Mouse (Mus musculus): Measurements from ENCODE around the gene Icam1. TPM values are rescaled to one million over a fixed set of nuclear protein-coding genes. Genes with fewer than 3 reads are reported as not detected.

The Icam1 gene
- polyA plus RNA-seq (2016; fragmentation: Nextera tagmentation; extraction: Ambion mirVana) = 5.0 and 5.8 TPM in 2 replicates

- Histone ChIP-seq H3K9ac (no peak within 1 kb of the TSS), H3K27ac (no peak within 1 kb of the TSS), H3K4me3 (peak within 1 kb of the TSS; percentile 9), H3K9me3 (no peaks in the 10 kb centered on the region), H3K27me3 (replicated peaks) (peaks cover 62% of the 10 kb centered on the region), H3K4me2 (replicated peaks) (peak within 1 kb of the TSS; percentile 45), H3K36me3 (no peaks in the 10 kb centered on the region), H3K4me1 (peaks cover 14% of the 10 kb centered on the region; the same call in 1 of the 2 replicates)
- ATAC-seq (ENCODE audit: low FRiP score, low read depth) = no peak
- WGBS = 0% methylated on average over 30 of the region's 30 CpGs
These were observed at the start of gene Icam1 for GRCm38 (mm10) chr9:21015571-21016130. Gene Icam1 (plus strand): TSS chr9:21015985.

DNA sequence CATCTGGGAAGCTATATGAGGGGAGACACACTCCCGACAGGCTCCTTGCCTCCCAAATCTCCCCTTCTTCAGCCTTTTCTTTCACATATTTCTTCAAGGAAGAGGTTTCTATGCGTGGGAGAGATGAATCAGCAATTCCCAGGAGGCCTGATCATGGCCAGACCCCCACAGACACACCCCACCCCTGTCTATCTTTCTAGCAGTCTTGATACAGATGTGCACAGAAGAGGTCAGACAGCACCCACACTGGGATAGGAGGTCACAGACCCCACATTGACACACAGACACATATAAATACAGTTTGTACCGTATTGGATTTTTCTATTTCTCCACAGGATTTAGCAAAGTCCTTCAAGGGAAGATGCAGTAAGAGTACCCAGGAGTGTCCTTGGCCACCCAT is 49.8 kb upstream of the Icam1 start:
- Histone ChIP-seq H3K27ac (no peak overlapping the region), H3K27me3 (replicated peaks) (no peaks in the 10 kb centered on the region), H3K4me3 (no peak overlapping the region), H3K4me1 (no peaks in the 10 kb centered on the region), H3K9ac (no peak overlapping the region), H3K36me3 (peaks cover 24% of the 10 kb centered on the region), H3K4me2 (replicated peaks) (no peak overlapping the region), H3K9me3 (no peaks in the 10 kb centered on the region)
- no peak for ATAC-seq (ENCODE audit: low FRiP score, low read depth)
- WGBS = 85% methylated on average over 3 of the region's 3 CpGs

- ATAC-seq (ENCODE audit: low FRiP score, low read depth) = no peak
- 81% methylated on average over 5 of the region's 5 CpGs for WGBS
These were observed 49.0 kb upstream of the Icam1 start for GRCm38 (mm10) chr9:20966747-20967146.

DNA sequence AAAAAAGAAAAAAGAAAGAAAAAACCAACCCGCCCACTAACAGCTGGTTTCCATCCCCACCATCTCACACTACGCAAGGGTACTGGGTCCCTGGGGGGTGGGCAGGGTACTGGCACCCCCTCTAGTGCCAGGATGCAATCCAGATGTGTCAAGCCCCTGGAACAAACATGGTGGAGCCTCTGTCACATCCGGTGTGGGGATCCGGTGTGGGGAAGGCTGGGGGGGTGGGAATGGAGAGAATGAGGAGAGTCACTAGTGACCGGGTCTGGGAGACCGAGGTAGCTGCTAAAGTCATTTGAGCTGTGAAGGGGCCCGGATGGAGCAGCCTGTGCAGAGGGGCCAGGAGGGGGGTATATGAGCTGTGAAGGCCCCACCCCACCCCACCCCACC is 44.0 kb upstream of the Icam1 start:
- 71% methylated on average over 7 of the region's 7 CpGs for WGBS
- ATAC-seq (ENCODE audit: low FRiP score, low read depth) = no peak
- no peaks in the 10 kb centered on the region for H3K9me3 ChIP-seq
- no peak overlapping the region for H3K4me3 ChIP-seq
- peak overlapping the region; percentile 50 for H3K4me2 ChIP-seq (replicated peaks)
- H3K4me1 ChIP-seq = peaks cover 27% of the 10 kb centered on the region
- H3K27me3 ChIP-seq (replicated peaks) = peaks cover 5% of the 10 kb centered on the region; the same call in 1 of the 2 replicates
- peak overlapping the region; percentile 41; the same call in 1 of the 2 replicates for H3K9ac ChIP-seq
- H3K27ac ChIP-seq = no peak overlapping the region
- peaks cover 12% of the 10 kb centered on the region for H3K36me3 ChIP-seq

More at GRCm38 (mm10) chr9:20966747-20967146, 49.0 kb upstream of the Icam1 start:
- H3K4me2 ChIP-seq (replicated peaks) = no peak overlapping the region
- no peak overlapping the region for H3K27ac ChIP-seq
- H3K9me3 ChIP-seq = no peaks in the 10 kb centered on the region
- H3K9ac ChIP-seq = no peak overlapping the region
- H3K36me3 ChIP-seq = peaks cover 24% of the 10 kb centered on the region
- H3K4me3 ChIP-seq = no peak overlapping the region
- H3K4me1 ChIP-seq = peaks cover 2% of the 10 kb centered on the region; the same call in 1 of the 2 replicates
- no peaks in the 10 kb centered on the region for H3K27me3 ChIP-seq (replicated peaks)

- peaks cover 27% of the 10 kb centered on the region for H3K4me1 ChIP-seq
- H3K4me2 ChIP-seq (replicated peaks) = peak overlapping the region; percentile 50
- H3K9ac ChIP-seq = peak overlapping the region; percentile 41
- peaks cover 9% of the 10 kb centered on the region for H3K36me3 ChIP-seq
- no peaks in the 10 kb centered on the region for H3K9me3 ChIP-seq
- 39% methylated on average over 28 of the region's 28 CpGs for WGBS
- peak overlapping the region; percentile 53; the same call in 1 of the 2 replicates for H3K27ac ChIP-seq
- ATAC-seq (ENCODE audit: low FRiP score, low read depth) = peak; percentile 27; the same call in 1 of the 2 replicates
- peaks cover 5% of the 10 kb centered on the region; the same call in 1 of the 2 replicates for H3K27me3 ChIP-seq (replicated peaks)
- H3K4me3 ChIP-seq = 0 out of 2 replicates have a peak overlapping the region, but pooled peaks have one; percentile 7
These were observed 43.4 kb upstream of the Icam1 start for GRCm38 (mm10) chr9:20972141-20972992.

GRCm38 (mm10) chr9:20973001-20973681 is 42.6 kb upstream of the Icam1 start:
- no peak overlapping the region for H3K4me3 ChIP-seq
- peak overlapping the region; percentile 53; the same call in 1 of the 2 replicates for H3K27ac ChIP-seq
- H3K4me2 ChIP-seq (replicated peaks) = peak overlapping the region; percentile 50
- H3K9ac ChIP-seq = peak overlapping the region; percentile 41; the same call in 1 of the 2 replicates
- H3K4me1 ChIP-seq = peaks cover 27% of the 10 kb centered on the region
- peaks cover 5% of the 10 kb centered on the region; the same call in 1 of the 2 replicates for H3K27me3 ChIP-seq (replicated peaks)
- peaks cover 3% of the 10 kb centered on the region; the same call in 1 of the 2 replicates for H3K36me3 ChIP-seq
- H3K9me3 ChIP-seq = no peaks in the 10 kb centered on the region
- WGBS = 80% methylated on average over 4 of the region's 4 CpGs
- ATAC-seq (ENCODE audit: low FRiP score, low read depth) = no peak; the same call in 1 of the 2 replicates

GRCm38 (mm10) chr9:20973682-20974075 is 42.1 kb upstream of the Icam1 start:
- Histone ChIP-seq H3K27ac (no peak overlapping the region), H3K4me2 (replicated peaks) (peak overlapping the region; percentile 50)

DNA sequence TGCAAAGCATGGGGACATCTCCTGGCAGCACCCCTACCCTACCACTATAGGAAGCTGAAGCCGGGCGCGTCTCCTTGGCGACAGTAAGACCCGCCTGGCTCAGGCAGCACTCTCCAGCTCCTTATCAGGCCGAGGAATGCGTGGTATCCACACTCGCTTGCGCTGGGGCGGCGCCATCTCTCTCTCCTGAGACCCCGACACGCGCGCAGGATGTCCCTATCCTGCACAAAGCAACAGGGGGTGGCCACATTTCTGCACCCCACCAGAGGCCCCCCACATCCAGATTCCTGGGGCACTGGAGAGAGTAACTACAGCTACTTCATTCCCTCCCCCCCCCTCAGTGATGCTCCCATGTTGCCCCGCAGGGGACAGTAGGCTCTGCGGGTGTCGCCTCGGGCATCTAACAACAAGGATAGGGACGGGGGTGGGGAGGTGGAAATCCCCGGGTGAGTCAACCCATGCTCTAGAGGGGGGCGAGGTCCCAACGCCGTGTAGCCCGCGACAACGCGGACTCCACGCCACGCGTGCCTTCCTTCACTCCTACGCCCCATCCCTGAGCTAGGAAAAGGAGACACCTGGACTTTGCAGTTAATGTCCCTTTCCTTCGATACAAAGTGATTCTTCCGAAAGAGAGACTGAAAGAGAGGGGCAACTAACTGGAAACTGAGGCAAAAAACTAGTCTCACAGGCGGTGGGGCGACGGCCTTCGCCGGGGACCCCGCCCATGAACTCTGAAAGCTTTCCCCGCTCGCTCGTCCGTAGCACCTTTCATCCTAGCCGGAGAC is 40.2 kb upstream of the Icam1 start:
- Histone ChIP-seq H3K27ac (no peak overlapping the region), H3K4me1 (peaks cover 27% of the 10 kb centered on the region), H3K27me3 (replicated peaks) (peaks cover 5% of the 10 kb centered on the region; the same call in 1 of the 2 replicates), H3K36me3 (no peaks in the 10 kb centered on the region), H3K4me3 (peak overlapping the region; percentile 78), H3K9ac (peak overlapping the region; percentile 72), H3K9me3 (no peaks in the 10 kb centered on the region), H3K4me2 (replicated peaks) (peak overlapping the region; percentile 83)
- under 1% methylated on average over 45 of the region's 45 CpGs for WGBS
- ATAC-seq (ENCODE audit: low FRiP score, low read depth) = peak; percentile 30; the same call in 1 of the 2 replicates

More at GRCm38 (mm10) chr9:20973682-20974075, 42.1 kb upstream of the Icam1 start:
- H3K9me3 ChIP-seq = no peaks in the 10 kb centered on the region
- H3K9ac ChIP-seq = no peak overlapping the region
- ATAC-seq (ENCODE audit: low FRiP score, low read depth) = no peak
- H3K36me3 ChIP-seq = no peaks in the 10 kb centered on the region
- H3K27me3 ChIP-seq (replicated peaks) = peaks cover 5% of the 10 kb centered on the region; the same call in 1 of the 2 replicates
- peaks cover 27% of the 10 kb centered on the region for H3K4me1 ChIP-seq
- 52% methylated on average over 4 of the region's 6 CpGs for WGBS
- peak overlapping the region; percentile 5; the same call in 1 of the 2 replicates for H3K4me3 ChIP-seq

GRCm38 (mm10) chr9:20976216-20976960 is 39.4 kb upstream of the Icam1 start, which contains the start of gene S1pr2:
Gene S1pr2 (minus strand): TSS chr9:20976781.
- H3K9me3 ChIP-seq = no peaks in the 10 kb centered on the region
- peak within 1 kb of the TSS; percentile 78 for H3K4me3 ChIP-seq
- peak; percentile 63 for ATAC-seq (ENCODE audit: low FRiP score, low read depth)
- H3K4me2 ChIP-seq (replicated peaks) = peak within 1 kb of the TSS; percentile 83
- H3K27ac ChIP-seq = peak within 1 kb of the TSS; percentile 53
- peak within 1 kb of the TSS; percentile 72 for H3K9ac ChIP-seq
- H3K4me1 ChIP-seq = peaks cover 27% of the 10 kb centered on the region
- no peaks in the 10 kb centered on the region for H3K36me3 ChIP-seq
- peaks cover 5% of the 10 kb centered on the region; the same call in 1 of the 2 replicates for H3K27me3 ChIP-seq (replicated peaks)
- under 1% methylated on average over 46 of the region's 47 CpGs for whole genome bisulfite sequencing

GRCm38 (mm10) chr9:20976961-20977689 is 38.7 kb upstream of the Icam1 start:
- 3% methylated on average over 4 of the region's 4 CpGs for WGBS
- H3K4me1 ChIP-seq = peaks cover 22% of the 10 kb centered on the region
- H3K9ac ChIP-seq = peak overlapping the region; percentile 72
- no peak for ATAC-seq (ENCODE audit: low FRiP score, low read depth)
- peaks cover 5% of the 10 kb centered on the region; the same call in 1 of the 2 replicates for H3K27me3 ChIP-seq (replicated peaks)
- no peaks in the 10 kb centered on the region for H3K9me3 ChIP-seq
- H3K27ac ChIP-seq = no peak overlapping the region
- H3K4me3 ChIP-seq = peak overlapping the region; percentile 78
- H3K36me3 ChIP-seq = no peaks in the 10 kb centered on the region
- H3K4me2 ChIP-seq (replicated peaks) = peak overlapping the region; percentile 83

All from neural tube, embryonic 12.5 days (tissue).